Mouse (Mus musculus) kidney, postnatal 25 days (tissue): ENCODE data around the gene Prss21.

Experiments
- DNase-seq, 2 experiments: peaks; one replicate each; pipeline ENCODE4 v3.0.0; 2021; ENCODE audit warnings: mixed read lengths in 2 of 2

Prss21 gene

GRCm38 (mm10) chr17:23867756-23868155, at the start of gene Prss21:
Gene Prss21, plus strand, starts transcription at chr17:23868056.
- DNase-seq, result no peak

- no peak for DNase-seq
Observed at GRCm38 (mm10) chr17:23818579-23818978, 49.3 kb upstream of the Prss21 start.

- DNase-seq, result no peak
Observed at GRCm38 (mm10) chr17:23819235-23819634, 48.6 kb upstream of the Prss21 start.

GRCm38 (mm10) chr17:23820731-23821130, 47.1 kb upstream of the Prss21 start:
- DNase-seq, result peak in 1 of 2 experiments; percentile 35

- no peak for DNase-seq
Observed at GRCm38 (mm10) chr17:23822094-23822493, 45.8 kb upstream of the Prss21 start.

- peak in 1 of 2 experiments; percentile 37 for DNase-seq
Observed at GRCm38 (mm10) chr17:23823018-23823417, 44.8 kb upstream of the Prss21 start.

- DNase-seq, result peak in 1 of 2 experiments; percentile 34
Observed at GRCm38 (mm10) chr17:23823614-23824013, 44.2 kb upstream of the Prss21 start.

- no peak for DNase-seq
Observed at GRCm38 (mm10) chr17:23825591-23825990, 42.3 kb upstream of the Prss21 start.

GRCm38 (mm10) chr17:23828271-23829001, 39.4 kb upstream of the Prss21 start:
- peak; percentile 37 to 70 for DNase-seq

- peak; percentile 90 to 93 for DNase-seq
Observed at GRCm38 (mm10) chr17:23829064-23829619, 38.7 kb upstream of the Prss21 start, which contains the start of gene Elob. Gene Elob, minus strand, starts transcription at chr17:23829136.

GRCm38 (mm10) chr17:23831201-23831600, 36.7 kb upstream of the Prss21 start:
- DNase-seq, result no peak

GRCm38 (mm10) chr17:23836006-23836575, 31.8 kb upstream of the Prss21 start, which contains the start of gene Prss33:
Gene Prss33, minus strand, starts transcription at chr17:23836056.
- no peak for DNase-seq

GRCm38 (mm10) chr17:23841145-23841544, 26.7 kb upstream of the Prss21 start:
- DNase-seq, result peak in 1 of 2 experiments; percentile 89

GRCm38 (mm10) chr17:23843141-23843811, 24.6 kb upstream of the Prss21 start:
- DNase-seq, result peak in 1 of 2 experiments; percentile 36

GRCm38 (mm10) chr17:23843812-23844273, 24.0 kb upstream of the Prss21 start, which contains the start of the genes Prss32 and Prss41:
Gene Prss32, plus strand, starts transcription at chr17:23843855.
Gene Prss41, minus strand, starts transcription at chr17:23844172.
- DNase-seq, result peak; percentile 65 to 66

GRCm38 (mm10) chr17:23850028-23850427, 17.8 kb upstream of the Prss21 start:
- DNase-seq, result no peak

GRCm38 (mm10) chr17:23850853-23851749, 16.8 kb upstream of the Prss21 start:
- DNase-seq, result peak; percentile 59 to 82

GRCm38 (mm10) chr17:23853292-23853691, 14.6 kb upstream of the Prss21 start:
- DNase-seq, result peak; percentile 69 to 74

- no peak for DNase-seq
Observed at GRCm38 (mm10) chr17:23854229-23854765, 13.6 kb upstream of the Prss21 start.

GRCm38 (mm10) chr17:23857193-23857592, 10.7 kb upstream of the Prss21 start:
- no peak for DNase-seq

- DNase-seq, result no peak
Observed at GRCm38 (mm10) chr17:23857913-23858312, 9.9 kb upstream of the Prss21 start.

GRCm38 (mm10) chr17:23862926-23863325, 4.9 kb upstream of the Prss21 start:
- DNase-seq, result peak in 1 of 2 experiments; percentile 9
